Mouse (Mus musculus) stomach, postnatal 0 days (tissue): Measurements from ENCODE around the gene Cd93.

Source experiments
- CTCF ChIP-seq: IDR thresholded peaks from 2 replicates; pipeline ENCODE4 v1.5.1; 2016; ENCODE audit warnings: antibody characterized with exemption, low read depth, mild to moderate bottlenecking, moderate library complexity
- EP300 ChIP-seq: optimal IDR thresholded peaks from 2 replicates; pipeline ENCODE3; 2016; ENCODE audit warnings: antibody characterized with exemption

GRCm38 (mm10) chr2:148477346-148477745, 34.0 kb upstream of the Cd93 start:
- TF ChIP-seq CTCF (no peak), EP300 (no peak)
